Mouse (Mus musculus) CD4-positive, CD25-positive, alpha-beta regulatory T cell, adult 4 months (primary cell): ENCODE results near the gene Gm10324. TPM values are rescaled to one million over a fixed set of nuclear protein-coding genes. Genes with fewer than 3 reads are reported as not detected.
"Not testable (repeated sequence)": the region's sequence is repeated elsewhere in the genome, so short reads cannot be mapped to it uniquely, and the experiment has no call there.

Experiments used
- ATAC-seq: one replicate; pipeline ENCODE4 v1.8.0; 2017
- polyA plus RNA-seq, 2 experiments: library from polyadenylated mRNA; unstranded; fragments of 100-300 nt; shearing (Covaris generic); gene quantifications; one replicate each; pipeline ENCODE4 v1.2.1; 2017

The Gm10324 gene
- not detected for polyA plus RNA-seq

DNA sequence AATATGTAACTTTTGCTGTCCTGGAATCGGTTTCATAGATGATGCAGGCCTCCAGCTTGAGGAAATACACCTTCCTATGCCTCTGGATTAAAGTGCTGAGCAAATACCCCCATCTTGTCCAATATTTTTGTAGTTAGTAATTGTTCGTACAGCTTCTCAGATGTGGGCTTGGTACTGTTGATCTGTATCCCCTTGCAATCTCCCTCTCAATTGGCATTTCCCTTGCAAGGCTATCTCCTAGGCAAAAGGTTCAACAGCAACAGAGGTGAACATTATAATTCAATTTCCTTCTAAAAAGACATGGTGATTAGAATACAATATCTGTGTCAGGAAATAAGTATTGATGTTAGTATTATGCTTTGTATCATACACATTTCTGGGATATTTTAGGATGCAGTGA lies at the start of gene Gm10324:
TSS of gene Gm10324 (plus strand) at position 301 of the 400 bp plus-strand sequence.
- not testable (repeated sequence) for ATAC-seq

Other genes with a start within 250 kb of the Gm10324 start
- gene Gm10772, start 108.0 kb downstream of the Gm10324 start, polyA plus RNA-seq, result not detected